ENCODE assay signal across 9 mouse cellular contexts in genomic region chr5:67607804-67608673, GRCm38 (mm10). TPM values are rescaled to one million over a fixed set of nuclear protein-coding genes. Genes with fewer than 3 reads are reported as not detected.
A peak's percentile ranks its signal among the peaks of the same experiment; 100 is the strongest.
DNase-seq lines count a peak whose midpoint lies in the region; ATAC-seq and TF ChIP-seq lines count a peak whose summit lies in the region.
"Had no signal": no experiment of that assay in that cellular context is flagged by ENCODE, and none has a peak within 500 bp of the region (broad histone marks: within the 10 kb centered on the region; RNA-seq: fewer than 3 reads in every experiment).

TSS of gene Shisa3 (plus strand) at chr5:67607882.

- peaks cover 11% of the 10 kb centered on the region for H3K4me1 ChIP-seq in lung, adult 2 months (ENCODE audit: control insufficient read depth, insufficient read depth, low read length)
- peaks cover 9% of the 10 kb centered on the region; the same call in 1 of the 2 replicates for H3K4me1 ChIP-seq in intestine, embryonic 14.5 days (replicated peaks; ENCODE audit: control insufficient read depth, insufficient read depth, low read length)
- H3K4me1 ChIP-seq in liver, embryonic 15.5 days (replicated peaks), result peaks cover 16% of the 10 kb centered on the region
- H3K4me1 ChIP-seq in neural tube, embryonic 14.5 days (ENCODE audit: control insufficient read depth, insufficient read depth, low read length), result peaks cover 14% of the 10 kb centered on the region; the same call in 1 of the 2 replicates

- H3K27ac ChIP-seq in intestine, embryonic 14.5 days (ENCODE audit: low read depth), result peak within 1 kb of the TSS; percentile 47; the same call in 1 of the 2 replicates
- no peak within 1 kb of the TSS for H3K27ac ChIP-seq in liver, embryonic 15.5 days (replicated peaks)
- H3K27ac ChIP-seq in neural tube, embryonic 14.5 days (ENCODE audit: low read depth, low read length), result peak within 1 kb of the TSS; percentile 45; the same call in 1 of the 2 replicates
- H3K27ac ChIP-seq: macrophage had no signal

- H3K9ac ChIP-seq in intestine, embryonic 14.5 days (ENCODE audit: low read length), result peak within 1 kb of the TSS; percentile 50
- H3K9ac ChIP-seq in liver, embryonic 15.5 days, result no peak within 1 kb of the TSS
- H3K9ac ChIP-seq in neural tube, embryonic 14.5 days (replicated peaks; ENCODE audit: low read depth, low read length), result peak within 1 kb of the TSS; percentile 46

- 1% methylated on average over 86 of the region's 86 CpGs for WGBS in lung, adult 2 months
- under 1% methylated on average over 86 of the region's 86 CpGs for WGBS in intestine, embryonic 14.5 days
- under 1% methylated on average over 86 of the region's 86 CpGs for WGBS in liver, embryonic 15.5 days (ENCODE audit: insufficient replicate concordance)
- under 1% methylated on average over 84 of the region's 86 CpGs for WGBS in neural tube, embryonic 14.5 days

- no peaks in the 10 kb centered on the region for H3K36me3 ChIP-seq in intestine, embryonic 14.5 days (ENCODE audit: control insufficient read depth, insufficient read depth, low read length)
- H3K36me3 ChIP-seq in liver, embryonic 15.5 days (replicated peaks), result no peaks in the 10 kb centered on the region
- no peaks in the 10 kb centered on the region for H3K36me3 ChIP-seq in neural tube, embryonic 14.5 days (ENCODE audit: control insufficient read depth, insufficient read depth, low read length)

- peak within 1 kb of the TSS; percentile 41 for H3K4me3 ChIP-seq in lung, adult 2 months (replicated peaks; ENCODE audit: extremely low read depth, low read depth, low read length)
- peak within 1 kb of the TSS; percentile 55 for H3K4me3 ChIP-seq in intestine, embryonic 14.5 days (ENCODE audit: low read depth, low read length)
- H3K4me3 ChIP-seq in liver, embryonic 15.5 days (replicated peaks), result peak within 1 kb of the TSS; percentile 44
- H3K4me3 ChIP-seq in neural tube, embryonic 14.5 days (ENCODE audit: low read depth, low read length), result peak within 1 kb of the TSS; percentile 48

- no peak for TF ChIP-seq CTCF in lung, adult 2 months (IDR thresholded peaks at IDR 0.05; ENCODE audit: insufficient read depth, low read length)

- H3K4me2 ChIP-seq in intestine, embryonic 14.5 days (ENCODE audit: low read length), result peak within 1 kb of the TSS; percentile 97
- peak within 1 kb of the TSS; percentile 64 for H3K4me2 ChIP-seq in liver, embryonic 15.5 days
- peak within 1 kb of the TSS; percentile 81 for H3K4me2 ChIP-seq in neural tube, embryonic 14.5 days (ENCODE audit: low read depth, low read length)

- DNase-seq in lung, adult 2 months, result peak; percentile 38
- DNase-seq in lung, postnatal 25 days (ENCODE audit: low spot score), result no peak
- DNase-seq in cerebellum, adult 9-11 months, result peak; percentile 16
- DNase-seq in gastrocnemius, postnatal 10 days, result peak; percentile 40
- DNase-seq in intestine, embryonic 14.5 days (ENCODE audit: low spot score), result peak; percentile 83
- DNase-seq in left cerebral cortex, adult 9 months (ENCODE audit: low spot score in 2 of 2), result no peak

- ATAC-seq in intestine, embryonic 14.5 days (replicated peaks; ENCODE audit: low FRiP score, low TSS enrichment, low read depth), result peak; percentile 72
- no peak; the same call in 1 of the 2 replicates for ATAC-seq in liver, embryonic 15.5 days (ENCODE audit: insufficient read depth)
- peak; percentile 67 for ATAC-seq in neural tube, embryonic 14.5 days (ENCODE audit: low read depth)

- TF ChIP-seq POLR2A in lung, adult 2 months (IDR thresholded peaks at IDR 0.05; ENCODE audit: borderline replicate concordance, extremely low read depth, low read depth, low read length), result no peak

- H3K9me3 ChIP-seq in intestine, embryonic 14.5 days (ENCODE audit: control insufficient read depth, low read length), result no peaks in the 10 kb centered on the region
- no peaks in the 10 kb centered on the region for H3K9me3 ChIP-seq in liver, embryonic 15.5 days (replicated peaks)
- H3K9me3 ChIP-seq in neural tube, embryonic 14.5 days (ENCODE audit: control insufficient read depth, low read length), result no peaks in the 10 kb centered on the region

- H3K27me3 ChIP-seq in intestine, embryonic 14.5 days (replicated peaks; ENCODE audit: control insufficient read depth, insufficient read depth, low read length), result peaks cover 60% of the 10 kb centered on the region
- H3K27me3 ChIP-seq in liver, embryonic 15.5 days, result peaks cover 85% of the 10 kb centered on the region
- peaks cover 30% of the 10 kb centered on the region for H3K27me3 ChIP-seq in neural tube, embryonic 14.5 days (ENCODE audit: control insufficient read depth, insufficient read depth, low read length)

RNA-seq across cellular contexts. Expression of gene Shisa3, which starts in this region (rescaled TPM):
- 0.67 and 0.88 TPM in 2 replicates for polyA plus RNA-seq in lung, adult 2 months (2012; rRNA removed)
- total RNA-seq in gastrocnemius, postnatal 10 days (2021), result 1 to 10 TPM; 3.1 to 4.0 TPM
- 15.2 and 17.1 TPM in 2 replicates for polyA plus RNA-seq in intestine, embryonic 14.5 days (2014; fragmentation: Nextera tagmentation; extraction: Ambion mirVana)
- 0.56 and 0.66 TPM in 2 replicates for polyA plus RNA-seq in liver, embryonic 15.5 days (2015; fragmentation: Nextera tagmentation; extraction: Ambion mirVana)
- polyA plus RNA-seq in neural tube, embryonic 14.5 days (2014; fragmentation: Nextera tagmentation; extraction: Ambion mirVana), result 2.4 and 3.2 TPM in 2 replicates
- polyA plus RNA-seq: macrophage had no signal

Comparison
In these comparisons a context has a peak if more than half of its experiments do, and no peak if none do; other contexts are left out.
1. Peak in DNase-seq and H3K4me3 ChIP-seq in lung, adult 2 months; RNA of the gene not detected or under 1 TPM.
2. DNase-seq: peak in cerebellum, adult 9-11 months (single experiment), gastrocnemius, postnatal 10 days (single experiment) and intestine, embryonic 14.5 days (single experiment); none in lung, postnatal 25 days (single experiment) and left cerebral cortex, adult 9 months (0 of 2).
3. Peak in every context shown above with its lines, with median percentiles within 50 percentile points of each other: H3K4me3 ChIP-seq and H3K4me2 ChIP-seq.